Mouse (Mus musculus): ENCODE results near the gene Cd27.
A peak's percentile ranks its signal among the peaks of the same experiment; 100 is the strongest.

The Cd27 gene

GRCm38 (mm10) chr6:125244551-125244950, 7.7 kb upstream of the Cd27 start:
- peak; percentile 60 for DNase-seq (ENCODE audit: low read depth)

GRCm38 (mm10) chr6:125241566-125241965, 4.8 kb upstream of the Cd27 start:
- peak; percentile 88 for DNase-seq (ENCODE audit: low read depth)

GRCm38 (mm10) chr6:125240617-125241016, 3.8 kb upstream of the Cd27 start:
- no peak for DNase-seq (ENCODE audit: low read depth)

GRCm38 (mm10) chr6:125239547-125239946, 2.7 kb upstream of the Cd27 start:
- peak; percentile 66 for DNase-seq (ENCODE audit: low read depth)

GRCm38 (mm10) chr6:125238396-125238795, 1.6 kb upstream of the Cd27 start:
- peak; percentile 59 for DNase-seq (ENCODE audit: low read depth)

- peak; percentile 74 for DNase-seq (ENCODE audit: low read depth)
Observed at GRCm38 (mm10) chr6:125237421-125237820, 611 bp upstream of the Cd27 start.

GRCm38 (mm10) chr6:125236341-125236740, 469 bp downstream of the Cd27 start:
- no peak for DNase-seq (ENCODE audit: low read depth)

- DNase-seq (ENCODE audit: low read depth): peak; percentile 50
Observed at GRCm38 (mm10) chr6:125234520-125234828, 2.3 kb downstream of the Cd27 start.

- peak; percentile 35 for DNase-seq (ENCODE audit: low read depth)
Observed at GRCm38 (mm10) chr6:125233816-125234519, 2.8 kb downstream of the Cd27 start.

- no peak for DNase-seq (ENCODE audit: low read depth)
Observed at GRCm38 (mm10) chr6:125232516-125232915, 4.3 kb downstream of the Cd27 start.

GRCm38 (mm10) chr6:125232045-125232437, 4.8 kb downstream of the Cd27 start:
- no peak for DNase-seq (ENCODE audit: low read depth)

- DNase-seq (ENCODE audit: low read depth): peak; percentile 79
Observed at GRCm38 (mm10) chr6:125231117-125232044, 5.4 kb downstream of the Cd27 start, which contains the start of gene Tapbpl. Gene Tapbpl, minus strand, starts transcription at chr6:125231860.

- DNase-seq (ENCODE audit: low read depth): peak; percentile 28
Observed at GRCm38 (mm10) chr6:125230571-125230970, 6.2 kb downstream of the Cd27 start.

GRCm38 (mm10) chr6:125225518-125226115, 11.2 kb downstream of the Cd27 start:
- peak; percentile 77 for DNase-seq (ENCODE audit: low read depth)

- no peak for DNase-seq (ENCODE audit: low read depth)
Observed at GRCm38 (mm10) chr6:125222577-125222976, 14.2 kb downstream of the Cd27 start.

GRCm38 (mm10) chr6:125222146-125222545, 14.7 kb downstream of the Cd27 start:
- peak; percentile 95 for DNase-seq (ENCODE audit: low read depth)

- DNase-seq (ENCODE audit: low read depth): peak; percentile 17
Observed at GRCm38 (mm10) chr6:125221115-125221745, 15.6 kb downstream of the Cd27 start.

GRCm38 (mm10) chr6:125218963-125219362, 17.8 kb downstream of the Cd27 start:
- DNase-seq (ENCODE audit: low read depth): peak; percentile 89

- no peak for DNase-seq (ENCODE audit: low read depth)
Observed at GRCm38 (mm10) chr6:125217899-125218298, 18.9 kb downstream of the Cd27 start.

GRCm38 (mm10) chr6:125216898-125217297, 19.9 kb downstream of the Cd27 start:
- DNase-seq (ENCODE audit: low read depth): no peak

- DNase-seq (ENCODE audit: low read depth): peak; percentile 93
Observed at GRCm38 (mm10) chr6:125215148-125215954, 21.5 kb downstream of the Cd27 start, which contains the start of gene Vamp1. Gene Vamp1, plus strand, starts transcription at chr6:125215551.

All from naive thymus-derived CD4-positive, alpha-beta T cell, adult 2 months (primary cell).